Mouse (Mus musculus) layer of hippocampus, adult 9-10 months (tissue): Measurements from ENCODE around the gene Serinc1.
"Not testable (repeated sequence)": the region's sequence is repeated elsewhere in the genome, so short reads cannot be mapped to it uniquely, and the experiment has no call there.

Experiments used
- DNase-seq: peaks from one replicate; pipeline ENCODE4 v3.0.0; 2022; ENCODE audit warnings: low spot score

Gene Serinc1

GRCm38 (mm10) chr10:57532218-57533101 lies at the start of gene Serinc1:
Gene Serinc1, minus strand, starts transcription at chr10:57532530.
- peak; percentile 89 for DNase-seq

GRCm38 (mm10) chr10:57576721-57577120 lies 44.4 kb upstream of the Serinc1 start:
- no peak for DNase-seq

GRCm38 (mm10) chr10:57572130-57572529 lies 39.8 kb upstream of the Serinc1 start:
- DNase-seq = no peak

GRCm38 (mm10) chr10:57571211-57571730 lies 38.9 kb upstream of the Serinc1 start:
- DNase-seq = no peak

- DNase-seq = no peak
Observed at GRCm38 (mm10) chr10:57569023-57569931, 36.9 kb upstream of the Serinc1 start.

GRCm38 (mm10) chr10:57566221-57566620 lies 33.9 kb upstream of the Serinc1 start:
- DNase-seq = no peak

GRCm38 (mm10) chr10:57557597-57557996 lies 25.3 kb upstream of the Serinc1 start:
- DNase-seq = no peak

GRCm38 (mm10) chr10:57553719-57554118 lies 21.4 kb upstream of the Serinc1 start:
- DNase-seq = no peak

- peak; percentile 39 for DNase-seq
Observed at GRCm38 (mm10) chr10:57549631-57550030, 17.3 kb upstream of the Serinc1 start.

GRCm38 (mm10) chr10:57543890-57544289 lies 11.6 kb upstream of the Serinc1 start:
- DNase-seq = not testable (repeated sequence)

- no peak for DNase-seq
Observed at GRCm38 (mm10) chr10:57531616-57532217, 613 bp downstream of the Serinc1 start.

- no peak for DNase-seq
Observed at GRCm38 (mm10) chr10:57531076-57531475, 1.3 kb downstream of the Serinc1 start.

- DNase-seq = no peak
Observed at GRCm38 (mm10) chr10:57526469-57526868, 5.9 kb downstream of the Serinc1 start.

- DNase-seq = no peak
Observed at GRCm38 (mm10) chr10:57515278-57515677, 17.1 kb downstream of the Serinc1 start.

- DNase-seq = no peak
Observed at GRCm38 (mm10) chr10:57514616-57515015, 17.7 kb downstream of the Serinc1 start.

- DNase-seq = no peak
Observed at GRCm38 (mm10) chr10:57499414-57500156, 32.7 kb downstream of the Serinc1 start.

GRCm38 (mm10) chr10:57492050-57492449 lies 40.3 kb downstream of the Serinc1 start:
- DNase-seq = no peak

- no peak for DNase-seq
Observed at GRCm38 (mm10) chr10:57488591-57488990, 43.7 kb downstream of the Serinc1 start.

GRCm38 (mm10) chr10:57487201-57487600 lies 45.1 kb downstream of the Serinc1 start:
- peak; percentile 13 for DNase-seq

- peak; percentile 18 for DNase-seq
Observed at GRCm38 (mm10) chr10:57486542-57487071, 45.7 kb downstream of the Serinc1 start.
